Mouse (Mus musculus) megakaryocyte, adult 5-6 weeks (primary cell): ENCODE data around the gene Lrrc38. TPM values are rescaled to one million over a fixed set of nuclear protein-coding genes. Genes with fewer than 3 reads are reported as not detected.

Source experiments
- ATAC-seq: 2 replicates; pipeline ENCODE4 v1.8.0; 2016; ENCODE audit warnings: mild to moderate bottlenecking, inconsistent platforms; ENCODE audit not compliant: poor library complexity, severe bottlenecking
- total RNA-seq, 2 experiments: library from RNA; stranded (forward) in 1 of 2; stranded (reverse) in 1 of 2; fragments of 153-499, 151-499 nt in 1 of 2; fragments of 221-1000, 200-1000 nt in 1 of 2; gene quantifications; 2 replicates each; pipeline versions ENCODE4 v1.2.3 to v1.2.4; 2015 to 2017

Lrrc38 gene
- total RNA-seq, 2 experiments from 2014 or later = not detected

DNA sequence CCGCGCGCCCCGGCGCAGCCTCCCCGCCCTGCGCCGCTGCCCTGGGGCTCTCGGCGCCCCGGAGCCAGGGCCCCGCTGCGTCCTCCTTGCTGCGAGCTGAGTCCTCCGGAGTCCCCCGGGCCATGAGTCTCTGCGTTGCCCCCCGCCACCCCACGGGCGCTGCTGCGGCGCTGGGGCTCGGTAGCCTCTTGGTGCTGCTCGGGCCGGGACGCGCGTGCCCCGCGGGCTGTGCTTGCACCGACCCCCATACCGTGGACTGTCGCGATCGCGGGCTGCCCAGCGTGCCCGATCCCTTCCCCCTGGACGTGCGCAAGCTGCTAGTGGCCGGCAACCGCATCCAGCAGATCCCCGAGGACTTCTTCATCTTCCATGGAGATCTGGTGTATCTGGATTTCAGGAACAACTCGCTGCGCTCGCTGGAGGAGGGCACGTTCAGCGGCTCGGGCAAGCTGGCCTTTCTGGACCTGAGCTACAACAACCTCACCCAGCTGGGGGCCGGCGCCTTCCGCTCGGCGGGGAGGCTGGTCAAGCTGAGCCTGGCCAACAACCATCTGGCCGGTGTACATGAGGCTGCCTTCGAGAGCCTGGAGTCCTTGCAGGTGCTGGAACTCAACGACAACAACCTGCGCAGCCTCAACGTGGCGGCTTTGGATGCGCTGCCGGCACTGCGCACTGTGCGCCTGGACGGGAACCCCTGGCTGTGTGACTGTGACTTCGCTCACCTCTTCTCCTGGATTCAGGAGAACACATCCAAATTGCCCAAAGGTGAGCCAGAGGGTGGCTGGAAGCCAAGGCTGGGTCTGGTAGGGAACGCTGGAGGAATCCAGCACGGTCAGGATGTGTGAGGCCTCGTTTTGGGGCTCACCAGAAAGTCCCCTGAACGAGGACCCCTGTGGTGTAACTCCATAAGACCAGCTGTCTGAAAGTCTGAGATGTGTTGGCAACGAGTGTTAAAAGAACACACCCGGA, 774 bp downstream of the Lrrc38 start:
- no peak for ATAC-seq

DNA sequence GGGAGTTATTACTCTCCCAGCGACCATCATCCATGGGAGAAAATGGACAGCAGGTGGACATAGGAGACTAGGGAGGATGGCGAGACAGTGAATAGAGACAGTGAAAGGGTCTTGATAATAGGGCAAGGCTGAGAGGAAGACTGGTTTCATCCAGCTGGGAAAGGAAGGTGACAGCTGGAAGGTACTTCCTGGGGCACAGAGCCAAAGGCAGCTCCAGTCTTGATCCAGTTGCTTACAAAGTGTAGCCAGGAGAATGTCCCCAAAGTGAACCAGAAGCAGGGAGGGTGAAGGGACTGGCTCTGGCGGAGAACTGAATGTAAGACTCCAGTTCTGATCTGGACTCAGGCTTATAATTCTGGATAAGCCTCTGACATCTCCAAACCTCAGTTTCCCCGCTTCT, 2.7 kb downstream of the Lrrc38 start:
- no peak for ATAC-seq

- ATAC-seq = no peak
Observed at GRCm38 (mm10) chr4:143361520-143361919, 12.0 kb downstream of the Lrrc38 start.

- ATAC-seq = no peak
Observed at GRCm38 (mm10) chr4:143366415-143367041, 17.0 kb downstream of the Lrrc38 start.

- no peak for ATAC-seq
Observed at GRCm38 (mm10) chr4:143379480-143379879, 29.9 kb downstream of the Lrrc38 start.

DNA sequence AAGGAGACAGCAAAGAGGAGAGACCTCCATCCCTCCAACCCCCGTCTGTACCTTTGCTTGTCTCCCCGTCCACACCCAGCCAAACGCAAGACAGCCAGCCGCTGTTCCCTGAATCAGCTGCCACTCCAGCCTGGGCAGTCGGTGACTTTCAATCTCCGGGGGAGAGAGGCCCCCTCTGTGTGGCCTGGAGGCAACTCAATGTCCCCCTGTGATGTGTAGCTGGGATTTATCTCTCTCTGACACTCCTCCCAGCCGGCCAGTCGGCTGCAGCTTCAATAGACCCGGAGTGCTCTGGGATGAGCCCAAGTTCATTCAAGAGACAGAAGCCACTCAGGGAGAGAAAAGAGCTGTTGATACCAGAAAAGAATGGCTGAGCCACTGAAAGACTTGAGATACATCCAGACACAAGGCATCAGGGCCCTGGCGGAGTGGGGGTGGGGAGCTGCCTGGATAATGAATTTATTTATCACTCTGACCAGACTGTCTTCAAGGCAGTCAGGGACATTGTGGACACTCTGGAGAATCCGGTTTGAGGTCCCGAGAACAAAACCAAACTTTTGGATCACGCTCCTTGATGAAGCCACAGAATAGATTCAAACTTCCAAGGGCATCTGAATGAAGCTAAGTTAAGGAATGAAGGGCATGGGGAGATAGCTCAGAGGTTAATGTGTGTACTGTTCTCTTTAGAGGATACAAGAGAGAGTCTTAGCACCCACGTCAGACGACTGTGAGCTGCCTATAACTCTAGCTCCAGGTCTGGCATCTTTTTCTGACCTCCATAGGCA, 30.6 kb downstream of the Lrrc38 start:
- no peak for ATAC-seq

DNA sequence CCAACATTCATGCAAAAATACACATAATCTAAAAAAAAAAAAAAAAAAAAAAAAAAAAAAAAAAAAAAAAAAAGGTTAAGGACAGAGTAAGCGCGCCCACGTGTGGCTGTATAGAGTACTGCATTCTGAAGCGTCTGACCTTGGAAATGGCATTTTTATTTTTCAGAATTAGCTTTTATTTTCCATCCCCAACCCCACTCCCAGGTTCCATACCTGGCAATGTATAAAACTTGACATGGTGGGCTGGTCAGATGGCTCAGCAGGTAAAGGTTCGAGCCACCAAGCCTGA, 31.1 kb downstream of the Lrrc38 start:
- ATAC-seq = 0 out of 2 replicates have a peak, but pooled peaks have one; percentile 38

DNA sequence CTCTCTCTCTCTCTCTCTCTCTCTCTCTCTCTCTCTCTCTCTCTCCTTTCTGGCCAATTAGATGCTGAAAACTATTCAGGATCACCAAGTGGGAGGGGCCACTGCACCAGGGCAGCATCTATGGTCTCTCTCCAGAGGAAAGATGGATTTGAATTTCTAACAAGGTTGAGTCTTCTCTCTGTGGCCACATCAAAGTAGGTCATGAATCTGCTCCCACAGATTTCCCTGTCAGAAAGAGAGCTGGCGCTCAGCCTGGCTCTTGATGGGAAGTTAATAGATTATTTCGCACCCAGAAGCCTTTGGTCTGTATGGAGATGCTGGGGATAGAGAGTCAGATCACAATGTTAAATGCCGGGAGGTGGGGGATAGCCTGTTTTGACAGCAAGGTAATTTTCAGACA, 32.6 kb downstream of the Lrrc38 start:
- no peak for ATAC-seq

GRCm38 (mm10) chr4:143383646-143384045, 34.1 kb downstream of the Lrrc38 start:
- no peak for ATAC-seq

- peak; percentile 66 for ATAC-seq
Observed at GRCm38 (mm10) chr4:143388955-143389702, 39.6 kb downstream of the Lrrc38 start.

DNA sequence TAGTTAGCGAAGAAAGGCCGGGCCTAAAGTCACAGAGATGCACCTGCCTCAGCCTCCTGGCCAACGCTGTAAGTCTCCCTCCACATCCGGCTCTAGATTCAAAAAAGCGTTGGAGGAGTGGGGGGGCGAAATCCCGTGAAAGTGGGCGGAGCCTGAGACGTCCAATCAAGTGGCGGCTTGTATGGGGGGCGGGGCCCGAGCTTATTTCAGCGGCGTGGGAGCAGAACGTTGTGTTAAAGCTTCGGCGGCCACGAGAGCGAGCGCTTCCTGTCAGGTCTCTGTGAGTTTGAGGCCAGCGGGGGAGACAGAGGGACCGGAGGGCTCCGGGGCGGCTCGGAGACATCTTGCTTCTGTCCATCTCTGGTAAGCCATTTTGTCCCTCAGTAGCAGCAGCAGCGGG, 44.6 kb downstream of the Lrrc38 start, which contains the start of gene Pramel1:
Gene Pramel1, plus strand, starts transcription at position 248 of the 400 bp plus-strand sequence.
- no peak for ATAC-seq

GRCm38 (mm10) chr4:143411566-143412218, 62.1 kb downstream of the Lrrc38 start:
- ATAC-seq = peak; percentile 29

DNA sequence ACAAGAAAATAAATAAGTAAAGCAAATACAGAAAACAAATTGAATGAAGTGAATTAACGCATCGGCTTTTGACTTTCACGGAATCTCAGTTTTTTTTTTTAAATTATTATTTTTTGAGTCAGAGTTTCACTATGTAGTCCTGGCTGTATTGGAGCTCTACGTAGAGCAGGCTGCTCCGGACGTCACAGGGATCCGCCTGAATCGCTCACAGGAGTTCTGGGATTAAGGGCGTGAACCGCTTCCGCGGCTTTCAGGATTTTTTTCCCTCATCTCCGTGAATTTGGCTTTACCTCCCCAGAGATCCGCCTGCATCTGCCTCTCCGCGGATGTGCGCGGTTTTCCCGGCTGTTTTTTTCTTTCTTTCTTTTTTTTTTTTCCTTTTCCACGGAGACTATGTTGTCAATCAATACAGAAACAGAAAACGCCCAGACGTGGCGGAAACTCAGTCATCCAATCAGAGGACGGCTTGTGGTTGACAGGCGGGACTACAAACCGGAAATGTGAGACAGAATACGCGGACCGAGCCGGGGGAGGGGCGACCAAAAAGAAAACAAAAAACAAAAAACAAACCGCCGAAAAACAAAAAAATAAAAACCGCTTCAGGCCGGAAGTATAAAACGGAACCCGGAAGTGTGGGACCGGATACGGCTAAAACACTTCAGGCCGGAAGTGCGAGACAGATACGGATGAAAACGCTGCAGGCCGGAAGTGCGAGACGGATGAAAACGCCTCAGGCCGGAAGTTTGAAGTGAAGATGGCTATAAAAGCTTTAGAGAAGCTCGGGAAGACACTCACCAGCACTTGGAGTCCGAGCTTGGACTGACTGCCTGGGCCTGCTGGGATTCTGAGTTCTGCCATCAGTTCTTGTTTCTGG, 62.9 kb downstream of the Lrrc38 start, which contains the start of gene Pramef8:
Gene Pramef8, plus strand, starts transcription at position 208 of the 874 bp plus-strand sequence.
- peak; percentile 93 for ATAC-seq

DNA sequence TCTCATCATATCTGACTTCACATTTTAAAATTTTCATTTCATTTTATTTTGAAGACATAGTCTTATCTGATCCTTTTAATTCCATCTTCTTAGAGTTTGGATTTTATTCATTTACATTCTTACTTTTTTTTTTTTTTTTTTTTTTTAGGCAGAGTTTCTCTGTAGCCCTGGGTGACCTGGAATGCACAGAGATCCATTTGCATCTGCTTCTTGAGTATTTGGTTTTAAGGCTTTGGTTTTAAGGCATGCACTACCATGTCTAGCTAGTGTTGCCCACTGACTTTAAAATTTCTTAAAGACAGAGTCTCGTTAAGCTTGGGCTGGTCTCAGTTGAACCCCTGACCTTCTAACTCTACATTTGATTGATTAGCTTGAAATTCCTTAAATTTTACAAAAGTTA, 64.1 kb downstream of the Lrrc38 start:
- no peak for ATAC-seq

GRCm38 (mm10) chr4:143414121-143414520, 64.6 kb downstream of the Lrrc38 start:
- ATAC-seq = no peak
